In the genomic region with DNA sequence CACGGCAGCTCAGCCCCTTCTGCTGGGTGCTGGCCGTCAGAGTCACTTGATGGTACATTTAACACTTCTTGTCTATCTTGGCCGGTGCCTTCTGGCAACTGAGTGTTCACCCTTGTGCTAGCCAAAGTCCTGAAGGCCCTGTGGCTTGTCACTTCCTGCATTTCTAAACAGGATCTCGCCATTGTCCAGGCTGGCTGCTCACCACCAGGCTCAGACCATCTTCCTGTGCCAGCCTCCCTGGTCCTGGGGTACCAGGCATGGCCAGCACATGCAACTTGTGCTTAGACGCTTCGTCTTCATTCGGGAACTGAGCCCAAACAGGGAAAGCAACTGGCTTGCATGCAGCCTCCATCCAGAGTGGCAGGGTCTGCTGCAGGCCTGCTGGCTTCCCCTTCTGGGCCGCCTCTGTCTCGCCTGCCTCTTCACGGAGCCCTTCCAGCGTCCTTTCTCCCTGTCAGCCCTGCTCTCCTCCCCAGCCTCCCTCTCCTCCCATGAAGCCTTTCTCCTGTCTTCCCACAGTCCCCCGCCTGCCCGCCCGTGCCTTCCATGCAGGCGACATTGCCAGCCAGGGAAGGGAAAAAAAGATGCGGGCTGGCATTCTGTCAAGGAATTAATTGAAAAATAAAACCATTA, we compare ENCODE assay signal across 10 mouse cellular contexts.
DNase-seq lines count a peak whose midpoint lies in the region; ATAC-seq and TF ChIP-seq lines count a peak whose summit lies in the region.
"Had no signal": no experiment of that assay in that cellular context is flagged by ENCODE, and none has a peak within 500 bp of the region (broad histone marks: within the 10 kb centered on the region; RNA-seq: fewer than 3 reads in every experiment).

No protein-coding gene starts in this region.

- no peaks in the 10 kb centered on the region for H3K27me3 ChIP-seq in midbrain, embryonic 14.5 days (ENCODE audit: control insufficient read depth, insufficient read depth, low read length)
- H3K27me3 ChIP-seq in kidney, embryonic 16.5 days (ENCODE audit: insufficient read depth, low read length): no peaks in the 10 kb centered on the region

- H3K4me3 ChIP-seq in layer of hippocampus, adult 2 months: no peak overlapping the region
- H3K4me3 ChIP-seq in midbrain, embryonic 14.5 days (replicated peaks; ENCODE audit: low read depth, low read length): no peak overlapping the region
- H3K4me3 ChIP-seq in kidney, embryonic 16.5 days (ENCODE audit: low read length): no peak overlapping the region

- H3K27ac ChIP-seq in layer of hippocampus, adult 2 months: peak overlapping the region; percentile 19; the same call in 1 of the 2 replicates
- peak overlapping the region; percentile 78 for H3K27ac ChIP-seq in midbrain, embryonic 14.5 days (replicated peaks; ENCODE audit: low read depth, low read length)
- H3K27ac ChIP-seq in kidney, embryonic 16.5 days (ENCODE audit: low read length): no peak overlapping the region

- H3K4me2 ChIP-seq in midbrain, embryonic 14.5 days (ENCODE audit: low read length): no peak overlapping the region
- H3K4me2 ChIP-seq in kidney, embryonic 16.5 days (replicated peaks; ENCODE audit: low read depth, low read length): no peak overlapping the region

- H3K36me3 ChIP-seq in midbrain, embryonic 14.5 days (ENCODE audit: control insufficient read depth, insufficient read depth, low read length): 0 out of 2 replicates have a peak, but pooled peaks cover 9% of the 10 kb centered on the region
- peaks cover 12% of the 10 kb centered on the region for H3K36me3 ChIP-seq in kidney, embryonic 16.5 days (ENCODE audit: insufficient read depth, low read length)

- H3K9me3 ChIP-seq in midbrain, embryonic 14.5 days (ENCODE audit: control insufficient read depth, low read length): no peaks in the 10 kb centered on the region
- no peaks in the 10 kb centered on the region for H3K9me3 ChIP-seq in kidney, embryonic 16.5 days (ENCODE audit: low read length)

- 56% methylated on average over 16 of the region's 16 CpGs for WGBS in midbrain, embryonic 14.5 days
- 61% methylated on average over 16 of the region's 16 CpGs for WGBS in kidney, embryonic 16.5 days

- ATAC-seq in granulocyte monocyte progenitor cell, adult 5-6 weeks (replicated peaks; ENCODE audit: poor library complexity, severe bottlenecking): peak; percentile 54
- ATAC-seq in midbrain, embryonic 14.5 days (ENCODE audit: low FRiP score, low TSS enrichment): no peak
- ATAC-seq in kidney, embryonic 16.5 days (ENCODE audit: low FRiP score, low TSS enrichment): no peak
- ATAC-seq: intestine, embryonic 16.5 days; liver, postnatal 0 days had no signal

- TF ChIP-seq POLR2A in brain, embryonic 14.5 days (IDR thresholded peaks at IDR 0.05; ENCODE audit: borderline replicate concordance, extremely low read depth, insufficient read depth, insufficient read length, poor library complexity, severe bottlenecking): no peak

- peaks cover 40% of the 10 kb centered on the region for H3K4me1 ChIP-seq in midbrain, embryonic 14.5 days (ENCODE audit: control insufficient read depth, insufficient read depth, low read length)
- peaks cover 3% of the 10 kb centered on the region; the same call in 1 of the 2 replicates for H3K4me1 ChIP-seq in kidney, embryonic 16.5 days (ENCODE audit: insufficient read depth, low read length)

- H3K9ac ChIP-seq in midbrain, embryonic 14.5 days (replicated peaks; ENCODE audit: low read length): peak overlapping the region; percentile 7; the same call in 1 of the 2 replicates
- H3K9ac ChIP-seq in kidney, embryonic 16.5 days (replicated peaks; ENCODE audit: low read length): no peak overlapping the region
- H3K9ac ChIP-seq: liver, postnatal 0 days had no signal

- no peak for TF ChIP-seq CTCF in layer of hippocampus, adult 2 months (conservative IDR thresholded peaks at IDR 0.05)
- no peak for TF ChIP-seq CTCF in brain, embryonic 14.5 days (IDR thresholded peaks at IDR 0.05; ENCODE audit: borderline replicate concordance, extremely low read depth, insufficient read depth, insufficient read length)

- DNase-seq in layer of hippocampus, adult 2 months (ENCODE audit: low spot score in 2 of 2): peak in 1 of 2 experiments; percentile 26
- no peak for DNase-seq in layer of hippocampus, adult 11-12 months (ENCODE audit: low spot score)
- DNase-seq in brain, embryonic 14.5 days (ENCODE audit: low read depth): peak; percentile 93
- peak; percentile 77 for DNase-seq in midbrain, embryonic 14.5 days
- no peak for DNase-seq in gastrocnemius, postnatal 36 days
- no peak for DNase-seq in c-Kit-positive CD71-positive TER-119-positive erythroid progenitor cells, embryonic 14.5 days (ENCODE audit: low spot score)
- DNase-seq: liver, postnatal 0 days had no signal

- intact Hi-C loops in gastrocnemius, postnatal 36 days (cut with DNase I): no loop called here

Comparison
In these comparisons a context has a peak if more than half of its experiments do, and no peak if none do; other contexts are left out.
1. DNase-seq: peak in brain, embryonic 14.5 days (single experiment) and midbrain, embryonic 14.5 days (single experiment); none in layer of hippocampus, adult 11-12 months (single experiment), gastrocnemius, postnatal 36 days (0 of 2) and c-Kit-positive CD71-positive TER-119-positive erythroid progenitor cells, embryonic 14.5 days (single experiment).